Mouse (Mus musculus) myocyte (in vitro differentiated cells): ENCODE results near the gene Cog5.

Experiments used
- CEBPB ChIP-seq: IDR thresholded peaks from 2 replicates; pipeline ENCODE4 v1.6.1; 2011; ENCODE audit warnings: mild to moderate bottlenecking, moderate library complexity; ENCODE audit not compliant: poor library complexity, insufficient read depth, severe bottlenecking
- E2F4 ChIP-seq: IDR thresholded peaks from one replicate; pipeline ENCODE4 v1.6.1; 2011; ENCODE audit warnings: mild to moderate bottlenecking, control low read depth, moderate library complexity; ENCODE audit not compliant: insufficient read depth
- MAX ChIP-seq: IDR thresholded peaks from one replicate; pipeline ENCODE4 v1.6.1; 2011; ENCODE audit warnings: low read depth, mild to moderate bottlenecking, control low read depth
- MYOD1 ChIP-seq, 3 experiments: IDR thresholded peaks; one replicate each; pipeline ENCODE4 v1.6.1; 2011; ENCODE audit warnings: control low read depth in 2 of 3, low read depth in 2 of 3, mild to moderate bottlenecking in 2 of 3, moderate library complexity in 1 of 3; ENCODE audit not compliant: insufficient read length in 2 of 3, control insufficient read depth in 1 of 3
- MYOG ChIP-seq, 3 experiments: IDR thresholded peaks; one replicate each; pipeline ENCODE4 v1.6.1; 2011; ENCODE audit warnings: control low read depth in 2 of 3, low read depth in 2 of 3, mild to moderate bottlenecking in 2 of 3; ENCODE audit not compliant: insufficient read length in 2 of 3, control insufficient read depth in 1 of 3, insufficient read depth in 1 of 3
- POLR2A ChIP-seq: IDR thresholded peaks from one replicate; pipeline ENCODE4 v1.6.1; 2011; ENCODE audit warnings: low read depth, mild to moderate bottlenecking, control low read depth, moderate library complexity; ENCODE audit not compliant: insufficient read length
- POLR2AphosphoS2 ChIP-seq: IDR thresholded peaks from one replicate; pipeline ENCODE4 v1.6.1; 2011; ENCODE audit warnings: low read depth, control low read depth; ENCODE audit not compliant: insufficient read length
- SRF ChIP-seq: IDR thresholded peaks from one replicate; pipeline ENCODE4 v1.6.1; 2011; ENCODE audit warnings: low read depth; ENCODE audit not compliant: control insufficient read depth, insufficient read length
- TCF12 ChIP-seq: IDR thresholded peaks from one replicate; pipeline ENCODE4 v1.6.1; 2011; ENCODE audit warnings: mild to moderate bottlenecking, control low read depth; ENCODE audit not compliant: poor library complexity, insufficient read depth, severe bottlenecking
- USF1 ChIP-seq: IDR thresholded peaks from one replicate; pipeline ENCODE4 v1.6.1; 2011; ENCODE audit warnings: low read depth, mild to moderate bottlenecking, control low read depth, moderate library complexity

- TF ChIP-seq TCF12 (no peak), POLR2A (no peak), MYOG (IDR thresholded peaks at IDR 0.05; ENCODE audit: control insufficient read depth in 1 of 3, insufficient read depth in 1 of 3, insufficient read length in 2 of 3, low read depth in 2 of 3) (no peak), SRF (no peak), MYOD1 (IDR thresholded peaks at IDR 0.05; ENCODE audit: control insufficient read depth in 1 of 3, insufficient read length in 2 of 3, low read depth in 2 of 3) (no peak), POLR2AphosphoS2 (no peak), E2F4 (no peak), MAX (no peak), CEBPB (no peak), USF1 (no peak)
Observed at GRCm38 (mm10) chr12:31835480-31835879, 180.8 kb downstream of the Cog5 start.
